Mouse (Mus musculus) gastrocnemius, adult 18-20 months (tissue): ENCODE results near the gene Retreg3. TPM values are rescaled to one million over a fixed set of nuclear protein-coding genes. Genes with fewer than 3 reads are reported as not detected.
A peak's percentile ranks its signal among the peaks of the same experiment; 100 is the strongest.

Experiments used
- DNase-seq: peaks from one replicate; pipeline ENCODE4 v3.0.0; 2021; ENCODE audit warnings: low spot score
- total RNA-seq, 2 experiments: library from RNA; stranded (reverse); gene quantifications; 2 replicates each; pipeline ENCODE4 v1.2.3; 2021

Retreg3 gene
- total RNA-seq, 2 experiments from 2014 or later = 27.1 to 30.4 TPM

DNA sequence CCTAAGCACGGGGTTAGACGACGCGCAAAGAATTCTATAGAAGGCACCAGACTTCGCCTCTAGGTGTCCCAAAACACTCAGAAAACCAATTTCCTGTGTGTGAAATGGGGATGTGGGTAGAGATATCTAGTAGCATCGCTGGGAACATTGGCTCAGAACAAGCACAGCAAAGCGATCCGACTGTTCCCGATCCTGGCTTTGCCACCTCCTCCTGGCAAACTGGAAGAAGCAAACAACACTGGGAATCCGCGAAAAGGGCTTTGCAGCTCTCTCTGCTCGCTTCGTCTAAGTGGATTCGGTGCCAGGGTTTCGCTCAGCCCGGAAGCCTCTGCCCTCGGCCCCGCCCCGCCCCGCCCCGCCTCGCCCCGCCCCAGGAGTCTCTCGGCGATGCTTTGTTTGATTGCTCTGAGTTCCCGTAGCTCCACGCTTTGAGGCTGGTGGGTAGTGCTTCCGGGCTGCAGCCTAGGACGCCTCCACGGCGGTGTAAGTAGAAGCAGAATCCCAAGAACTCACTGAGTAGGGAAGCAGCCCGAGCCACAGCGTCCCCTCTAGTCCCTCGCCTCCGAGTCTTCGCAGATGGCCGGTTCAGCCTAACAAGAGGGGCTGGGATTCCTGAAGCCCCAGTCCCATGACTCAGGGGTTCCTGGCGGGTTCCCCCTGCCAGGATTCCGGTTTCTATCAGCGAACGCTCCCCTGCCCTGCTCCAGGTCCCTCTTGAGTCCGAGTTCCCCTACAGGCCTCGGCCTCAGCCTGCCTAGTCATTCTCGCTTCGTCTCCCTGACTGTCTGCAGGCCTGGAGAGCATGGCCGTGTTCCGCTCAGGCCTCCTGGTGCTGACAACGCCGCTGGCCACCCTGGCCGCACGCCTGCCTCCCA lies 37.2 kb downstream of the Retreg3 start, which contains the start of gene Coasy:
Gene Coasy, plus strand, starts transcription at position 358 of the 875 bp plus-strand sequence.
- peak; percentile 81 for DNase-seq

DNA sequence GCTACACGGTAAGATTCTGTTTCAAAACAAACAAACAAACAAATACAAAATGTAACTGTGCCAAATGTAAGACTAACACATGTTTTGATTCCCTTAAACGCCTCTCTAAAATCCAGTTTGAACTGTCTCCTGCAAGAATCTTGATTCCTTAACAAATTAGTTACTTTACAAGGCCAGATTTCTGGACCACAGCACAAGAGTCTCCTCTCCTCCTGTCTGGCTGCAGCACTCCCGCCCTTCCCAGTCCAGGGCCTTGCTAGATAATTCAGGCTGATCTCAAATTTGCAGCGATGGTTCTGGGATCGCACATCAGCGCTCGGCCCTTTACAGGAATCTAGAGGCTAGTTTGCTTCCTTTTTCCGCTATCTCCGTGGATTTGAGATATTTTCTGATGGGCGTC lies 38.0 kb downstream of the Retreg3 start:
- DNase-seq = no peak

DNA sequence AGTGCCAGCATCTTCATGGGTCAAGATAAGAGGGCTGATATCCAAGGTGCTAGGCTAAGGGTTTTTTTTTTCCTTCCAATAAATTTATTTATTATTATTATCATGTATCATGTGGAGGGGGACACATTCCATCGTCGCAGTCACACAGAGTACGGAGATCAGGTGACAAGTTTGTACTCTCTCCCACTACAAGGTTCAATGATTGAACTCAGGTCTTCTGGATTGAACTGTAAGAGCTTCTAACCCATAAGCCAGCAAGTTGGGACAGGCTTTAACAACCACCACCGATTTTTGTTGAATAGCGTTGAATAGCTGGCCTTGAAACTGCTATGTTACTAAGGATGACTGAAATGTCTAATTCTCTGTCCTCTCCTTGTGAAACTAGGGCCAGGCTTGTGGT lies 39.3 kb downstream of the Retreg3 start:
- DNase-seq = no peak

DNA sequence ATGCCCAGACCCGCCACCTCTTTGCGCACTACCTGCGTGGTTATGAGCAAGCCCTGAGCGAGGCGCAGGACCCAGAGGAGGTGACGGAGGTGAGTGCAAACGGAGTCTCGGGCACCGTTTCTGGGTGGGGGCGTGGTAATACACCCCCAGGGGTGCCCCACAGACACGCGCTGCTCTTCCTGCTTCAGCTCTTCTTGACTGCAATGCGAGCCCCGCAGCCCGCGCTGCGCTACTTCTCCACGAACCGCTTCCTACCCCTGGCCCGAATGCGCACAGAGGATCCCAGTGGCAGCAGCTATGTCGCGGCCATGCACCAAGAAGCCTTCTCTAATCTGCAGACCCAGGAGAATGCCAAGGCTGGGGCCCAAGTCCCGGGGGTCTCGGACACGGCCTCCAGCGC lies 39.9 kb downstream of the Retreg3 start:
- DNase-seq = no peak

DNA sequence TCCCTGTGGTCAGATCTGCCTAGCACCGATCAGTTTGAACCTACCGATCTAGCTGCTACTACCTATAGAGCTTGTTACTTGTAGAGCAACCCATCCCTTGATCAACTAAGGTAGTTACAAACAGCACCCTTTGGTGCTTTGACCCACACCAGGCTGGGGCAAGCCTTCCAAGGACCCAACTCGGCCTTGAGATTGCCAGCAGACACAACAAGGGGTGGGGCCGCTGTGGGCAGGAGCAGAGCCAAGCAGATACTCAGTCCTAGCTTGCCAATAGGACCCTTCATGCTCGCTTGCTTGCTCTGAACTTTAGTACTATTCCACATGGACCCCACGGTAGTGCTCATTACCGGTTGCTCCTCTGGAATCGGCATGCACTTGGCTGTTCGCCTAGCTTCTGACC lies 41.6 kb downstream of the Retreg3 start, which contains the start of gene Hsd17b1:
Gene Hsd17b1, plus strand, starts transcription at position 291 of the 400 bp plus-strand sequence.
- no peak for DNase-seq

DNA sequence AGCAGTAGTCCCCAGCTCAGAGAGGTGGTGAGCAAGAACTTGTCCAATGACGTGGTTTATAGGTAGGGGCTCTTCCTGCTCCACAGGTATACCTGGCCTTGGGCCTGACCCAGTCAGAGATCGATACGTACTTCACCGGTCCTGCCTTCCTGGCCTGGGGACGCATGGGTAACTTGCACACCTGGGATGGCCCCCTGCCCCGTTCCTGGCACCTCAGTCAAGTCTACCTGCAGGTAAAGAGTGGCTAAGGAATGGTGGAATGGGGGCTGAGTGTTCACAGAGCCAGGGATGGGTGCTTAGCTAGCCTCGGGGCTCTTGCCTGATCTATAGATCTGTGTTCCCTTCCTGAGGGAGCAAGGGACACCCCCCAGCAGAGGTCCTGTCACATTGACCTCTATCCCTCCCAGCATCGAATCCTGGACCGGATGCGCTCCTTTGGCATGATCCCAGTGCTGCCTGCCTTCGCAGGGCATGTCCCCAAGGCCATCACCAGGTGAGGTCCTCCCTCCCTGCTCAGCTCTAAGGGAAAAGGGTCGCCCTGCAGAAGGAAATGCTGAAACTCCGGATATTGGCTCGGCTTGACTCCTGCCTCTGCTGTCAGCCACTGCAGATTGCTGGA lies 47.8 kb downstream of the Retreg3 start:
- no peak for DNase-seq

DNA sequence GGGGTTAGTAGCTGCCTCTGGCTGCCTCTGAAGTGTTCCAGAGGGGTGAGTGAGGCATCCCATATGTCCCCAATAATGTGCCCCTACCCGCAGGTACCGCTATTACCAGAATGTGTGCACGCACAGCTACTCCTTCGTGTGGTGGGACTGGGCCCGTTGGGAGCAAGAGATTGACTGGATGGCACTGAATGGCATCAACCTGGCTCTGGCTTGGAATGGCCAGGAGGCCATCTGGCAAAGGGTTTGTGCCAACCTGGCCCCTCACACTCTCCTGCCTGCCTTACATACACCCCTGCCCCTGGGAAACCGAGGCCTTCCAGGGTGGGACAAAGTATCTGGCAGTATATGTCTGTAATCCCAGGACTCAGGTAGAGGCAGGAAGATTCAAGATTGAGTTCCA lies 48.7 kb downstream of the Retreg3 start:
- DNase-seq = no peak

GRCm38 (mm10) chr11:101070189-101070527 lies 49.5 kb downstream of the Retreg3 start:
- DNase-seq = no peak

GRCm38 (mm10) chr11:101069391-101070188 lies 50.1 kb downstream of the Retreg3 start, which contains the start of gene Naglu:
Gene Naglu (plus strand): TSS chr11:101070012.
- peak; percentile 97 for DNase-seq

DNA sequence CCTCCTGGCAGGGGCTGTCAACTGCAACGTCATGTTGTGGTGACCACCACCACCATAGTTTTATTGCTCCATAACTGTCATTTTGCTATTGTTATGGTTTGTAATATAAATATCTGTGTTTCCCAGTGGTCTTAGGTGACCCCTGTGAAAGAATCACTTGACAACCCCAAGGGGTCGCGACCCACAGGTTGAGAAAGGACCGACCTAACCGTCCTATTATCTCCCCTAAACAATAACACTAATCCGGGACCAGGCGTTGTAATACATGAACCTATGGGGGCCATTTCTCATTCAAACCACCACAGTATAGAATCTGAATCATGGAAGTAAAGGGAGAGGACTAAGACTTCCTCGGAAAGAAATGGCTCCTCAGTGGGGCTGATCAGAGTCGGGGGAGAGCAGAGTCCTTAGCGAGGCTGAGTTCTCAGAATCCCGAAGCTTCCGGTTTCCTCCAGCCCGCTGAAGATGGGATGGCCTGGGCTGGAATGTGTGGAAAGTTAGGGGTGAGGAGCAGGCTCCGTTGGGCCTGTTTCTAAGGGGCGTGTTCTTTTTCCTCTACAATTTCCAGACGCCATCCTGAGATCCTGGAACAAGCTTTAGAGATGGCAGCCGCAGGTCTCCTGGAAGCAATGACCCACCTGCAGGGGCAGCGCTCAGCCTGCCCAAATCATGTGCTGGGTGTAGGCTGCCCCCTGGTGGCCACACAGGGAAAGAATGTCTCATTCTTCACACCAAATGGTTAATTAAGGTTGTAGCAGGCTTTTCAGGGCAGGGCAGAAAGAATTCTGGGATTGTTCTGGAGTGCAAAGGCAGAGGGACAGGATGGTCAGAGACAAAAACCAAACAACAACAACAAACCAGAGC lies 52.9 kb downstream of the Retreg3 start:
- peak; percentile 79 for DNase-seq

DNA sequence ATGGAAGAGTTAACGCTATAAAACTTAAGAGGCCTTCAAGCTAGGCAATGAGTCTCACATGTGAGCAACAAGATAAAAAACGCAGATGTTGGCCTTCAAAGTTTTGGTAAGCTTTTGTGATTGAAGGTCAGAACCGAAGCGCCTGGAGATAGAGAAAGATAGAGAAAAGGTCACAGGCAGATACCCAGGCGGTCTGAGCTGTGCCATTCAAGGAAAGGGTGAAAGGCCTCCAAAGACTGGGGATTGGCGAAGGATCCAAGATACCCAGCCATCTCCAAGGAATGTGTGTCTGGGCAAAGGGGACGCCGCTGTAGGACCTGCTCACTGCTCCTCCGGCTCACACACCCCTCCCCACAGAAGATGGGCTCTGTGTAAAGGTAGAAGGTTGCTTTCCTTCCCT lies 54.7 kb downstream of the Retreg3 start:
- no peak for DNase-seq

GRCm38 (mm10) chr11:101064462-101064861 lies 55.2 kb downstream of the Retreg3 start:
- DNase-seq = no peak

GRCm38 (mm10) chr11:101063676-101064327 lies 55.9 kb downstream of the Retreg3 start:
- peak; percentile 82 for DNase-seq

DNA sequence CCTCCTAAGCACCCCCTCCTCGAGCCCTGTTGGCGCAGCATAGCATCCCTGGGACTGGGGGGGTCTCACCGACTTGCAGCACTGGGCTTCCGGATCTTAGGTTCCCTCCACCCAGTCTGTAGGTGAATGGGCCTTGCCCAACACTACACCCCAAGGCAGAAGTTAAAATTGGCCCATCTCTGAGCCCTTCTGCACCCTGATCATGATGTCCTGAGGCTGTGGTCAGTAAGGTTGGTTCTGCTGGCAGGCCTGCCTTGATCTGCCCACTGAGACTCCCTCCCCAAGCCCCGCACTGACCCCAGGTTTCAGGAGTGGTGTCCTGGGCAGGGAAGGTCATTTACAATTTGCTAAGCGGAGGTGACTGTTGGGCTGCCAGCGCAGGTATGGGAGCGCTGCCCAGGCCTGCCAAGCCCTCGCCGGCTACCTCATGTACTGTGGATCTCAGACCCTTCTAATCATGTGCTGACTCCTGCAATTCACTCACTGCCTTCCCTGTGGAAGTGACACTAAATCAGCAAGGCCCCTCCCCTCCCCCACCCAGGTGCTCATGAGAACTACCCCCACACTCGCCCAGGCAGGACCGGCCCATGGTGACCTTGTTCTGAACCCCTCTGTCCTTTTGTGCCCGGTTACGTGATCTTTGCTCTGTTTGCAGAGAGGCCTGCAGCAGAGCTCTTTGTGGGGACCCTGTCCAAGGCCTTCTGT lies 56.6 kb downstream of the Retreg3 start:
- no peak for DNase-seq

GRCm38 (mm10) chr11:101062165-101062884 lies 57.4 kb downstream of the Retreg3 start:
- DNase-seq = peak; percentile 75

- no peak for DNase-seq
Observed at GRCm38 (mm10) chr11:101061049-101061448, 58.6 kb downstream of the Retreg3 start.

GRCm38 (mm10) chr11:101060126-101060525 lies 59.6 kb downstream of the Retreg3 start:
- DNase-seq = peak; percentile 64

- DNase-seq = no peak
Observed at GRCm38 (mm10) chr11:101059473-101059872, 60.2 kb downstream of the Retreg3 start.

DNA sequence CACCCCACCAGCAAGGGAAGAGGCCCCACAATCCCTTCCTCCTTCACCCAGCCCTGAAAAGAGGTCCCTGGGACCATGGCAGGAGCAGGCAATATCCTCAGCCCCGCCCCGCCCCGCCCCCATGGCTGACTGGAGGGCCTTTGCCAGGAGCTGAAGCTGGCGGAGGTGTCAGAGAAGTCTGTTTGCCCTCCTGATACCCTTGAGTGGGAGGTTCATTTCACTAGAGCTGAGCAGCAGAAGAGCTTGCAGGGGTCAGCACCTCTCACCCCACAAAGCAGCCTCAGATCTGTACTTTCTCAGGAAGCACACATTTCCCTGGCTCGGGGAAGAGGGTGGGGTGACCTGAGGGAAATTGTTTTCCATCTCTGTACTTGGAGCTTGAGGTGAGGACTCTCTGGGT lies 61.0 kb downstream of the Retreg3 start:
- no peak for DNase-seq
